Comparison of ENCODE assay signal across 13 mouse cellular contexts in the genomic region with DNA sequence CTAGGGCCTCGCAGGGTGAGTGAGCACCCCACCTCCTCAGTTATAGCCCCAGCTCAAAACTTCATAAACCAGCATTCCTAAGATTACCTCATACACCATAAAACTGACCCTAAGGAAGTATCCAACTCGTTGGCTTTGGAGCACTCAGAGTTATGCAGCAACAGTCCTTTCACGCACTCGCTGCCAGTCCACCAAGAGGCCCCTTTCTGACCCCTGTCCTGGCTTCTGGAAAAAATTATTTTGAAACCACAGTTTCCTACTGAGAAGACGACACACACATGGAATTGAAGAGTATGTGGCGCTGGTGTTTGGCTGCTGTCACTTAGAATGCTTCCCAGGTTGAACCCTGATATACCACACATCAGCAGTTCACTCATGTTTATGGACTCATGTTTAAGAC.
"Had no signal": no experiment of that assay in that cellular context is flagged by ENCODE, and none has a peak within 500 bp of the region (broad histone marks: within the 10 kb centered on the region; RNA-seq: fewer than 3 reads in every experiment).

No protein-coding gene starts in this region.

- ATAC-seq: hindbrain, postnatal 0 days; midbrain, embryonic 13.5 days had no signal

- H3K27ac ChIP-seq: hindbrain, postnatal 0 days; kidney, embryonic 15.5 days; left cerebral cortex, adult 2 months; liver, embryonic 13.5 days; midbrain, embryonic 13.5 days; neural tube, embryonic 15.5 days had no signal

- H3K4me3 ChIP-seq: kidney, embryonic 15.5 days; left cerebral cortex, adult 2 months; liver, embryonic 13.5 days; midbrain, embryonic 13.5 days; myocyte; neural tube, embryonic 15.5 days had no signal

- H3K9me3 ChIP-seq: kidney, embryonic 15.5 days; liver, embryonic 13.5 days; midbrain, embryonic 13.5 days; neural tube, embryonic 15.5 days had no signal

- H3K27me3 ChIP-seq: kidney, embryonic 15.5 days; liver, embryonic 13.5 days; midbrain, embryonic 13.5 days; neural tube, embryonic 15.5 days had no signal

- H3K4me2 ChIP-seq: kidney, embryonic 15.5 days; liver, embryonic 13.5 days; midbrain, embryonic 13.5 days; neural tube, embryonic 15.5 days had no signal

- H3K4me1 ChIP-seq: kidney, embryonic 15.5 days; liver, embryonic 13.5 days; midbrain, embryonic 13.5 days; neural tube, embryonic 15.5 days had no signal

- H3K9ac ChIP-seq: kidney, embryonic 15.5 days; liver, embryonic 13.5 days; midbrain, embryonic 13.5 days; neural tube, embryonic 15.5 days had no signal

- DNase-seq: kidney, adult 2 months; kidney, postnatal 14 days; liver, embryonic 13.5 days; lung, adult 2 months; right cerebral cortex, adult 18-20 months; right cerebral cortex, postnatal 25 days; thymus, postnatal 36 days had no signal
